Mouse (Mus musculus) C2C12 (cell line): ENCODE measurements around the gene Serpina3g.

Source experiments
- CEBPB ChIP-seq: IDR thresholded peaks from one replicate; pipeline ENCODE4 v1.6.1; 2011; ENCODE audit warnings: low read depth, mild to moderate bottlenecking, control low read depth, moderate library complexity
- CTCF ChIP-seq: IDR thresholded peaks from one replicate; pipeline ENCODE4 v1.5.1; 2011; ENCODE audit not compliant: control insufficient read depth, insufficient read depth, insufficient read length
- MAX ChIP-seq: IDR thresholded peaks from one replicate; pipeline ENCODE4 v1.6.1; 2011; ENCODE audit warnings: mild to moderate bottlenecking, control low read depth
- MYOD1 ChIP-seq: IDR thresholded peaks from one replicate; pipeline ENCODE4 v1.6.1; 2011; ENCODE audit warnings: low read depth; ENCODE audit not compliant: control insufficient read depth, insufficient read length
- MYOG ChIP-seq: IDR thresholded peaks from one replicate; pipeline ENCODE4 v1.6.1; 2011; ENCODE audit not compliant: control insufficient read depth, insufficient read length; ENCODE audit errors: extremely low read depth
- USF1 ChIP-seq: IDR thresholded peaks from one replicate; pipeline ENCODE4 v1.6.1; 2011; ENCODE audit warnings: low read depth, mild to moderate bottlenecking, control low read depth, moderate library complexity

DNA sequence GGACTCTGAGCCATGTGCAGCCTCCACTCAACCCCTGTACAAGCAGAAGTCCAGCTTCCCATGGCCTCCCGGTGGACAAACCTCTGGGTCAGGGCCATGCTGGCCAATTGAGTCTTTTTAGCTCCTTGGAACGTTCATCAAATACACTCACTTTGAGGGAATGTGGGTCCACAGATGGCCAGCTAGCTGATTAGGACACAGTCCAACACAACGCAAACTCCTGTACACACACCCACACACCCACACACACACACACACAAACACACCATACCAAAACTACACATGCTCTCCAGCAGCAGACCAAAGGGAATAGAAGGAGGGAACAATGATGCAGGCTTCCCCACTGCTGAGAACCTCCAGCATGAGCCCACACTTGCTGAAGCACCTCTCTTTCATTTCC, 9.6 kb downstream of the Serpina3g start:
- TF ChIP-seq CTCF (no peak), MYOD1 (no peak), CEBPB (no peak), MYOG (no peak), USF1 (no peak), MAX (no peak)
